Mouse (Mus musculus) midbrain, embryonic 15.5 days (tissue): ENCODE results near the gene Cd48. TPM values are rescaled to one million over a fixed set of nuclear protein-coding genes. Genes with fewer than 3 reads are reported as not detected.

Experiments used
- ATAC-seq: fragments of 200-750 bp; cut with Nextera tagmentation; replicated peaks from 2 replicates; pipeline ENCODE4 v1.8.0; 2017; ENCODE audit warnings: moderate TSS enrichment
- H3K27ac ChIP-seq: fragments of 300-500 bp; sonication (generic); 2 replicates; pipeline ENCODE4 v1.5.1; 2015; ENCODE audit warnings: mild to moderate bottlenecking, inconsistent platforms
- H3K27me3 ChIP-seq: fragments of 300-500 bp; sonication (generic); replicated peaks from 2 replicates; pipeline ENCODE4 v1.6.1; 2015; ENCODE audit warnings: inconsistent platforms
- H3K36me3 ChIP-seq: fragments of 300-500 bp; sonication (generic); replicated peaks from 2 replicates; pipeline ENCODE4 v1.6.1; 2015; ENCODE audit warnings: inconsistent platforms
- H3K4me1 ChIP-seq: fragments of 300-500 bp; sonication (generic); 2 replicates; pipeline ENCODE4 v1.6.1; 2015; ENCODE audit warnings: inconsistent platforms
- H3K4me2 ChIP-seq: fragments of 300-500 bp; sonication (generic); 2 replicates; pipeline ENCODE4 v1.6.1; 2015; ENCODE audit warnings: inconsistent platforms, mild to moderate bottlenecking, moderate library complexity
- H3K4me3 ChIP-seq: fragments of 300-500 bp; sonication (generic); 2 replicates; pipeline ENCODE4 v1.5.1; 2015; ENCODE audit warnings: mild to moderate bottlenecking, inconsistent platforms
- H3K9ac ChIP-seq: fragments of 300-500 bp; sonication (generic); 2 replicates; pipeline ENCODE4 v1.6.1; 2015; ENCODE audit warnings: mild to moderate bottlenecking, inconsistent platforms
- H3K9me3 ChIP-seq: fragments of 300-500 bp; sonication (generic); 2 replicates; pipeline ENCODE4 v1.6.1; 2016; ENCODE audit warnings: inconsistent platforms
- WGBS: fragments of 180-500 bp; shearing (Covaris S2); methylation state at CpG from one replicate; pipeline ENCODE4 v1.1.7; 2015; ENCODE audit warnings: mixed read lengths; 5-methylcytosine and 5-hydroxymethylcytosine counted together
- polyA plus RNA-seq: library from polyadenylated mRNA; unstranded; fragments of >200 nt; fragmentation: Nextera tagmentation; extraction: Ambion mirVana; gene quantifications from 2 replicates; pipeline ENCODE4 v1.2.1, GENCODE M21; 2015

The Cd48 gene
- polyA plus RNA-seq, result 0.72 and 1.5 TPM in 2 replicates

DNA sequence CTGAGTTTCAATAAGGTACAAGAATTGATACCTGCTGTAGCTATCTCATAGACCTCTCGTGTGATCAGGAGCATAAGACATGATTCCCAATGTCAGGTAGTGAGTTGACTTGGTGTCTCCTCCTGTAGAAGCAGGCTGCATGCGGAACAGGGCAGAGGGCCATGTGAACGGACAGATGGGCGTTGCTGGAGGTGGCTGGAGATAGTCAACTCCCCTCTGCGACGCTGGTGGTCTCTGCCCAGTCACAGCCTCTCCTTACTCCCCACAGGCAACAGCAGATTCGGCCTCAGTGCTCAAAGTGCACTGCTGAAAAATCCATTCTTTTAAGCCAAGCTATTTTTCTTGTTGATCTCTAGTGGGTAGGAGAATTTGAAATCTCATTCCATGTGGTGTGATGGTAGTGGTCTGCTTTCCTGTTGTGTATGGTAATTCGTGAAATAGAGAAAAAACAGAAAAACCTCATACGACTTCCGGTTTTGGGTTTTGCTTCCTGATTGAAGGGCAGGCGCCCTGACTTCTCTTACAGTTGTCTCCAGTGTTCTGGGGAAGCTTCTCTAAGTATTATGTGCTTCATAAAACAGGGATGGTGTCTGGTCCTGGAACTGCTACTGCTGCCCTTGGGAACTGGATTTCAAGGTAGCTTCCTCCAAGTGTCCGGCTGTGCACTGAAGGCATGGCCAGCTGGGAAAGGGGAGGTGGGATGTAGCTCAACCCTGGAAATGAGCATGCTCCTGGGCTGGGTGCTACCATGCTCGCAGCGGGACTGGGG lies at the start of gene Cd48:
TSS of gene Cd48 (plus strand) at position 479 of the 769 bp plus-strand sequence.
- no peak within 1 kb of the TSS for H3K4me2 ChIP-seq
- WGBS, result 90% methylated on average over 14 of the region's 14 CpGs
- no peak for ATAC-seq
- no peak within 1 kb of the TSS for H3K27ac ChIP-seq
- no peaks in the 10 kb centered on the region for H3K9me3 ChIP-seq
- H3K36me3 ChIP-seq, result no peaks in the 10 kb centered on the region
- H3K9ac ChIP-seq, result no peak within 1 kb of the TSS
- H3K4me1 ChIP-seq, result no peaks in the 10 kb centered on the region
- no peak within 1 kb of the TSS for H3K4me3 ChIP-seq
- no peaks in the 10 kb centered on the region for H3K27me3 ChIP-seq

DNA sequence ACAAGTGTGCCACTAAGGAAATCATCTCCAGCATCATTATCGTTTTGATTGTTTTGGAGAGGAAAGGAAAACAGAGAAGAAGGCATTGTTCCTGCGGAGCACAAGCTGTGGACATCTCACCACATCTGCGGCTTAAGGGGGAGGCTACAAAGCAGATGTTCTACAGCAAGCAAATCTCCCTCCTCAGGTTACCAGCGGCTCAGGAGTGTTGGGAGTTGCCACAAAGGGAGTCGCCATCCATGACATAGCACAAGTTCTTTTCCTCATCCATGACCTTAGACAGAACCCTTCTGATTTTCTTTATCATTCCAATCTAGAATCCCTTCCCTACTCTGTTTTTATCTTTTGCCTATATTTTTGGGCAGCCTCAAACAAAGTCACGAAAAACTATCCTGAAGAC lies 46.1 kb upstream of the Cd48 start:
- H3K36me3 ChIP-seq, result no peaks in the 10 kb centered on the region
- H3K4me3 ChIP-seq, result no peak overlapping the region
- H3K9ac ChIP-seq, result no peak overlapping the region
- no peak for ATAC-seq
- H3K27ac ChIP-seq, result no peak overlapping the region
- no peaks in the 10 kb centered on the region for H3K4me1 ChIP-seq
- H3K4me2 ChIP-seq, result no peak overlapping the region
- WGBS, result 59% methylated on average over 6 of the region's 6 CpGs
- H3K9me3 ChIP-seq, result no peaks in the 10 kb centered on the region
- H3K27me3 ChIP-seq, result no peaks in the 10 kb centered on the region

DNA sequence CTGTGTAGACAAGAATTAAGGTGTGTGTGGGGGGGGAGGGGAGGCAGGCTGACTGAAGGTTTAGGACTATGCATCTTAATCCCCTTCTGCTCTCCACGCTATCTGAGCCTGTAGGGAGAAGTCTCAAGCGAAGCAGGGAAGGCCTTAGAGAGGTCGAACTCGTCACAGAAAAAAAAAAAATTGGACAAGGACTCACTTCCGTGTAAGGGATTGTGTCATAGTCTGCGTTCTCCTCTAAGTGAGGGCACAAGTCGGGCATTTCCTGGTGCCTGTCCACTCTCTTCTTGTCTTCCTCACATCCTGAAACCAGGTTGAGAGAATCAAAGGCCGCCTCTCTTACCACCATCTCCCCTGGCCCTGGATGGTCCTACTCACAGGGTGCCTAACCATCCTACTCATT lies 44.7 kb upstream of the Cd48 start:
- Histone ChIP-seq H3K36me3 (no peaks in the 10 kb centered on the region), H3K4me3 (no peak overlapping the region), H3K4me2 (no peak overlapping the region), H3K27ac (no peak overlapping the region), H3K9me3 (no peaks in the 10 kb centered on the region), H3K9ac (no peak overlapping the region), H3K27me3 (no peaks in the 10 kb centered on the region), H3K4me1 (no peaks in the 10 kb centered on the region)
- ATAC-seq, result no peak
- WGBS, result 81% methylated on average over 8 of the region's 8 CpGs

DNA sequence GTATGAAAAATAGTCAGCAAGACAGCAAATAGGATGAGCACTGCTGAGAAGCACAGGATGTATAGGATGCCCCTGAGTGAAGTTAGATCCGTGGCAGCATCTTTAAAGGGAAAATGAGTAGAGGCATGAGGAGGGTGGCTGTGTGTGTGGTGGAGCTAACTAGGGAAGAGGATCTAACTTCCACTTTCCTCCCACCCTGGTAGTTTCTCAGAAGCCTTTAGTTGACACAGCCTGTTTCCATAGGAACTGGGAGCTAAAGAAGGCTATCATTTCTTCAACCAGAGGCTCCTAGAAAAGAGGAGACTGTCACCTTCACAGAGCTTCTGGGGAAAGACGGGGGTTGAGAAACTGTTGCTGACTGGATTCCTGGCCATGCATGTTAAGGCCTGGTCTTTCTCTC lies 43.1 kb upstream of the Cd48 start:
- no peak overlapping the region for H3K4me2 ChIP-seq
- no peak overlapping the region for H3K27ac ChIP-seq
- no peak for ATAC-seq
- no peaks in the 10 kb centered on the region for H3K36me3 ChIP-seq
- no peak overlapping the region for H3K9ac ChIP-seq
- no peaks in the 10 kb centered on the region for H3K27me3 ChIP-seq
- WGBS, result 69% methylated on average over 2 of the region's 2 CpGs
- H3K4me1 ChIP-seq, result no peaks in the 10 kb centered on the region
- H3K4me3 ChIP-seq, result no peak overlapping the region
- no peaks in the 10 kb centered on the region for H3K9me3 ChIP-seq

DNA sequence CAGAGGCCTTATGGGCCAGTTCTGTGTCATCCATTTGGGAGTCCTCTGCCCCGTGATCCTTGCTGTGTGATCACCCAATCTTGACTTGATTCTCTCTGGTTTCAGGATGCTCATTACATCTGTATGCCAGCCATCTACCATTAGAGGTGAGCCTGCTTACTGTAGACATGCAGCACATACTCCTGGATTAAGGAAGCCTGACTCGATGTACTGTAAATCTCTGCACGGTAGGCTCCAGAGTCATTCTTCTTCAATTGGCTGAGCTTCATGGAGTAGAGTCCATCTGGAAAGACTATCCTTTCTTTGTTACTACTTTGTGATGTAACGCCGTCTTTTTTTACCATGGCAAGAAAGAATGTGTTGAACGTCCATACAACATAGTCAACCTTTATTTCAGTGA lies 41.0 kb upstream of the Cd48 start:
- no peaks in the 10 kb centered on the region for H3K27me3 ChIP-seq
- H3K27ac ChIP-seq, result no peak overlapping the region
- no peak overlapping the region for H3K9ac ChIP-seq
- 96% methylated on average over 6 of the region's 6 CpGs for WGBS
- no peaks in the 10 kb centered on the region for H3K9me3 ChIP-seq
- H3K4me2 ChIP-seq, result no peak overlapping the region
- H3K36me3 ChIP-seq, result no peaks in the 10 kb centered on the region
- H3K4me3 ChIP-seq, result no peak overlapping the region
- no peaks in the 10 kb centered on the region for H3K4me1 ChIP-seq
- no peak for ATAC-seq

DNA sequence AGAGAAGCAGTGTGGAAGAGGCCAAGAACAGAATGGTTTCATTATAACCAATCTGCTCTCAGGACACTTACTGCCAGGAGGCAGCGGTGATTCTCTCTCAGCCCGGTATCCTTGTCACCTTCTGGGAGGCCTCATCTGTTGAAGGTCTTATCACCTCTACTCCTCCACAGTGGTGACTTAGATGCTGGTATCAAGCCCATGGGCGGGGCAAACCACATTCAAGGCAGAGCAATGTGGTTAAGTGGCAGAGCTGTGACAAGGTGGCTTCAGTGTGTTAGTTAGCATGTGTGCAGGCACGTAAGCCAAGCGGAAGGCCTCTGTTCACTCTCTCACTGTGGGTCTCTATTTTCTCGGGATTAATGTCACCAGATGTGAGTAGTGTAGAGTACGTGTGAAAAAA lies 38.2 kb upstream of the Cd48 start:
- WGBS, result 81% methylated on average over 7 of the region's 7 CpGs
- Histone ChIP-seq H3K9ac (no peak overlapping the region), H3K4me3 (no peak overlapping the region), H3K4me1 (no peaks in the 10 kb centered on the region), H3K27ac (no peak overlapping the region), H3K9me3 (no peaks in the 10 kb centered on the region), H3K36me3 (no peaks in the 10 kb centered on the region), H3K27me3 (no peaks in the 10 kb centered on the region), H3K4me2 (no peak overlapping the region)
- ATAC-seq, result no peak

DNA sequence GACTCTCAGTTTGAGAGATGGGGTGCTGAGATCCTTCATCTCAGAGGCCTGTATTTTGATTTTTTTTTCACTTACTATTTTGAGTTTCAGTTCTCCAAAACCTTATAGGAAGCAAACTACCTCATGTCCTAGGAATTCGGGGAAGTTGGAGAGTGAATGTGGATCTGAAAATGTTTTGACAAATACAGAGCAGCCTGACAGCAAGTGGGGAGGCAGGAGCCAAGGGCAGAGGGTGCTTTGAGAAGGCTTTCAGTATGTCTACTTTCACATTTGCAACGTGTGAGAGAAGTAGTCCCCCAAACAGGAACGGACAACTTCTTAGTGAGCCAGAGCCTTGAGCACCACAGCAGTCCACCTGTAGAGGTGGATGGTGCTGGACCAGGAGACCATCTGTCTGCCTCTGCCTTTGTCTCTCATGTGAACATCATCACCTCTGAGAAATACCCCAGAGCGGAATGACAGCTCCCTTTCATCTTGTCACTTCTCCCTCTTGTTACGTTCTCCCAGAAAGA lies 35.3 kb upstream of the Cd48 start:
- WGBS, result 78% methylated on average over 5 of the region's 5 CpGs
- no peaks in the 10 kb centered on the region for H3K9me3 ChIP-seq
- no peak overlapping the region for H3K27ac ChIP-seq
- H3K36me3 ChIP-seq, result no peaks in the 10 kb centered on the region
- no peaks in the 10 kb centered on the region for H3K27me3 ChIP-seq
- no peak overlapping the region for H3K4me2 ChIP-seq
- H3K9ac ChIP-seq, result no peak overlapping the region
- no peak overlapping the region for H3K4me3 ChIP-seq
- H3K4me1 ChIP-seq, result no peaks in the 10 kb centered on the region
- ATAC-seq, result no peak

DNA sequence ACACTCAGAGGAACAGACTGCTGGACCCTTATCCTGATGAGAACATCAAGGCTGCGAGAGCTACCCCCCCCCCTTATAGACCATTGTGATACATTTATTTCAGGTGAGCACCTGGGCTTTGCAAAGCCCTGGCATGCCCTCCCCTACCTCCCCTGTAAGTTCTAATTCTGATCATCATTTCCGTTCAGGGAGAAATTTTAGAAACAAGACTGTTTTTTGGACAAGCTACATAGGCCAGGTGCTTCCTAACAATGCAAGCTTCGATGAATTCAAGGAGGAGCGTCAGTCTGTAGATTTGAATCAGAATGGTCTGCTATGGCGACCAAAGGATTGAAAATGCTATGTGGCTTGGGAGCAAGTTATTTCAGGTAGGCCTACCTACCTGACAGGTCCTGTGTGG lies 34.1 kb upstream of the Cd48 start:
- Histone ChIP-seq H3K9me3 (no peaks in the 10 kb centered on the region), H3K4me1 (no peaks in the 10 kb centered on the region), H3K9ac (no peak overlapping the region), H3K27me3 (no peaks in the 10 kb centered on the region), H3K4me3 (no peak overlapping the region), H3K36me3 (no peaks in the 10 kb centered on the region), H3K4me2 (no peak overlapping the region), H3K27ac (no peak overlapping the region)
- WGBS, result 88% methylated on average over 5 of the region's 5 CpGs
- no peak for ATAC-seq

DNA sequence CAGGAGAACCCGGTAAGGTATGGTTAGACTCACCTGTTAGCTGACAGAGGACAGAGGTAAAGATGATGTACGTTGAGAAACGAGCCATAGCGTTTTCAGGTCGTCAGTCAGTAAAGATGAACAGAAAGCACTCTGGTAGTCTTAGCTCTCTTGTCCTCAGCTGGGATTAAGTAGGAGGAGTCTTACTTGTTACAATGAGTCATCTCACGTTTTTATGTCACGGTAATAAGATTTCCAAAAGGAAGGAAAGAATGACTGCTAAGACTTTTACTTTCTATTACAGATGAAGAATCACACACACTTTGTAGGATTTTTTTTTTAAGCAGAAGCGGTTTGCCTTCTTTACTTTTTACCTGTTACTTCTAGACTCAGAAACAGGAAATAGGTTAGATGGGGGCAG lies 33.0 kb upstream of the Cd48 start:
- no peak overlapping the region for H3K4me3 ChIP-seq
- no peaks in the 10 kb centered on the region for H3K36me3 ChIP-seq
- no peak overlapping the region for H3K9ac ChIP-seq
- H3K4me2 ChIP-seq, result no peak overlapping the region
- H3K27ac ChIP-seq, result no peak overlapping the region
- no peaks in the 10 kb centered on the region for H3K9me3 ChIP-seq
- ATAC-seq, result no peak
- WGBS, result 65% methylated on average over 8 of the region's 8 CpGs
- no peaks in the 10 kb centered on the region for H3K4me1 ChIP-seq
- no peaks in the 10 kb centered on the region for H3K27me3 ChIP-seq

DNA sequence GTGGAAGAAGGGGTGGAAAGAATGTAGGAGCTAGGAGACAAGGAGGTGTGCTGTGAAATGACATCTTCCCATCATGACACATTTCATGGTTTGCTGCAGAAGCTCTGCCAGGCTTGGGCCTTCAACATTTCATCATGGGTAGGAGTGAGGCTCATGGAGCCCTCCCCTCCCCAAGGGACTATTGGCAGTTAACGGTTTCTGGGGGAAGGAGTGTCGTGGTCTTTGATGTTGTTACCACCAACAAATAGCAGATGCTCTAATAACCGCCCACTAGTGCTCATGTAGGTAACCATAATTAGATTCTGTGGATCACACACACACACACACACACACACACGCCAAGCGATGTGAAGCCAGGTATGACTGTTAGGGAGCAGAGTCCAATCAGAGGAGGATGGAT lies 29.1 kb upstream of the Cd48 start, which contains the start of gene Slamf7:
TSS of gene Slamf7 (minus strand) at position 302 of the 400 bp plus-strand sequence.
- Histone ChIP-seq H3K9ac (no peak within 1 kb of the TSS), H3K9me3 (no peaks in the 10 kb centered on the region), H3K4me1 (no peaks in the 10 kb centered on the region), H3K27me3 (no peaks in the 10 kb centered on the region), H3K4me2 (no peak within 1 kb of the TSS), H3K4me3 (no peak within 1 kb of the TSS), H3K36me3 (no peaks in the 10 kb centered on the region), H3K27ac (no peak within 1 kb of the TSS)
- WGBS, result 95% methylated on average over 5 of the region's 5 CpGs
- no peak for ATAC-seq

DNA sequence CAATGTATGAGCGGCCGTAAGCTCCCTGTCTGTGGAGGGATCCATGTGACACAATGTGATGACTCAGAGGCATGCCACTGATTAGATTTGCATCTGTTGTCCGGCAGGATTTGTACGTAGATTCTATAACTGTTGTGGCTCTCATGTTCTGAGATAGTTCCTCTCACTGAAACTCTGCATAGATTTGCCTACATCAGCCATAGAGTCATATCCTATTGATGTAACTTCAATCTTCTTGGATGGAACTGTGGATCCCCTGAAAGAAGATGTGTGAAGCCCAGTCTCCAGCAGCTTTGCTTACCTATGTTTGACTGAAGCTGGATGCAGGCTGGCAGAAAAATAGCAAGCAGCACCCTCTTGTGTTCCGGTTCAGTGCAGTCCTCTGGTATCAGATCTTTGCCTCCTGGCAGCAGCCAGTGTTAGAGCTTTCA lies 23.2 kb upstream of the Cd48 start:
- ATAC-seq, result no peak
- Histone ChIP-seq H3K4me1 (no peaks in the 10 kb centered on the region), H3K36me3 (no peaks in the 10 kb centered on the region), H3K4me3 (no peak overlapping the region), H3K27me3 (no peaks in the 10 kb centered on the region), H3K4me2 (no peak overlapping the region), H3K9me3 (no peaks in the 10 kb centered on the region), H3K9ac (no peak overlapping the region), H3K27ac (no peak overlapping the region)
- 78% methylated on average over 5 of the region's 5 CpGs for WGBS

DNA sequence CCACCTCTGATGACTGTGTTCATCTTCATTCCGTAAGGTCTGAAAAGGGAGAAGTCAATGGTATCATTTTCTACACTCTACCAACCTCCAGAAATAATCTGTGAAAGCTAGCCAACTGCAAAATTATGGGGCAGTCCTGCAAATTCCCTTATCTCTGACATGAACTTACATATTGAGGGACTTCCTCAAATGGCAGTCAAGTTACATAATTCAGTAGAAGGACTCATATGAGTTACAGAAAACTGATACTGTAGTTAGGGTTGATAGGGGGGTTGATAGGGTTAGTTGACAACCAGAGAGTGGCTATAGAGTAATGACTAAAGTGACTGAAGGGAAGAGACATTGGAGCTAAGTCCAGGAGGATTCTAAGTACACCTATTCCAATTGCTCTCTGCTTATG lies 21.4 kb upstream of the Cd48 start:
- H3K9me3 ChIP-seq, result no peaks in the 10 kb centered on the region
- H3K27me3 ChIP-seq, result no peaks in the 10 kb centered on the region
- WGBS, result 93% methylated on average over 1 of the region's 1 CpGs
- ATAC-seq, result no peak
- H3K36me3 ChIP-seq, result no peaks in the 10 kb centered on the region
- no peak overlapping the region for H3K9ac ChIP-seq
- H3K4me3 ChIP-seq, result no peak overlapping the region
- no peak overlapping the region for H3K27ac ChIP-seq
- H3K4me2 ChIP-seq, result no peak overlapping the region
- H3K4me1 ChIP-seq, result no peaks in the 10 kb centered on the region

DNA sequence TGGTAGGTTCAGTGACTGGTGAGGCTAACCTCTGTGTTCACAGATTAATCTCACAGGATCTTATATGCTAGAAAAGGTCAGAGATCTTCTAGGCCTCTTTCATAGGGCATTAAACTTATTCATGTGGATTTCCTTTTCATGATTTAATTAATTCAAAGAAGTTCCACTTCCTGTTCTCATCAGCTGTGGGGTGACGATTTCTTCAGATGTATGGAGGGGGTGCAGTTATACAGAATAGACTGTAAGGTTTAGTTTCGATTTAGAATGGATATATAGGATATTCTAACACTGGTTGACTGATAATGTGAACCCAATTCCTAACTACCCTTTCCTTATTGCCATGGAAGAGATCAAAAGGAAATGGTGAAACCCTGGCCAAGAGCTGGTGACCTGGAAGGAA lies 20.3 kb upstream of the Cd48 start:
- no peaks in the 10 kb centered on the region for H3K27me3 ChIP-seq
- no peaks in the 10 kb centered on the region for H3K36me3 ChIP-seq
- ATAC-seq, result no peak
- no peak overlapping the region for H3K4me3 ChIP-seq
- H3K4me2 ChIP-seq, result no peak overlapping the region
- no peaks in the 10 kb centered on the region for H3K9me3 ChIP-seq
- H3K27ac ChIP-seq, result no peak overlapping the region
- H3K4me1 ChIP-seq, result no peaks in the 10 kb centered on the region
- no peak overlapping the region for H3K9ac ChIP-seq
- WGBS, result 67% methylated on average over 2 of the region's 2 CpGs
